Mouse (Mus musculus) ES-E14 (cell line): ENCODE measurements at regions not wholly inside any gene's neighbourhood (a gene's known extent, or its start where the extent isn't known, plus 50 kb on each side); places are given as distances from the start of the nearest gene placed in this dataset.

Experiments used
- DNase-seq: peaks from one replicate; pipeline ENCODE4 v3.0.0-alpha.2; 2013; ENCODE audit warnings: low read depth, low spot score
- H3K27ac ChIP-seq: 2 replicates; pipeline ENCODE4 v1.5.1; 2012; ENCODE audit warnings: low read depth, mild to moderate bottlenecking, low read length, moderate library complexity, mixed read lengths; ENCODE audit not compliant: poor library complexity, insufficient read depth, severe bottlenecking
- H3K36me3 ChIP-seq: 2 replicates; pipeline ENCODE4 v1.6.1; 2012; ENCODE audit warnings: mild to moderate bottlenecking, low read length, moderate library complexity, mixed read lengths; ENCODE audit not compliant: control insufficient read depth, poor library complexity, insufficient read depth, severe bottlenecking
- H3K4me1 ChIP-seq, 2 experiments: fragments of 150-350 bp in 1 of 2; sonication (generic) in 1 of 2; 2 replicates each; pipeline ENCODE4 v1.6.1; 2012; ENCODE audit warnings: low read length in 2 of 2, mild to moderate bottlenecking in 1 of 2, mixed read lengths in 1 of 2; ENCODE audit not compliant: control insufficient read depth in 2 of 2, insufficient read depth in 2 of 2, poor library complexity in 1 of 2
- H3K4me3 ChIP-seq, 2 experiments: fragments of 150-350 bp in 1 of 2; sonication (generic) in 1 of 2; 2 replicates each; pipeline ENCODE4 v1.5.1; 2012; ENCODE audit warnings: low read length in 2 of 2, low read depth in 1 of 2, mild to moderate bottlenecking in 1 of 2, mixed read lengths in 1 of 2; ENCODE audit not compliant: insufficient read depth in 1 of 2, poor library complexity in 1 of 2, severe bottlenecking in 1 of 2
- H3K9ac ChIP-seq: 2 replicates; pipeline ENCODE4 v1.6.1; 2012; ENCODE audit warnings: low read depth, mild to moderate bottlenecking, low read length, mixed read lengths; ENCODE audit not compliant: poor library complexity, insufficient read depth, severe bottlenecking
- H3K9me3 ChIP-seq: fragments of 150-350 bp; sonication (generic); 2 replicates; pipeline ENCODE4 v1.6.1; 2012; ENCODE audit warnings: low read depth, mild to moderate bottlenecking, low read length; ENCODE audit not compliant: control insufficient read depth, insufficient read depth
- CHD2 ChIP-seq: IDR thresholded peaks from 2 replicates; pipeline ENCODE4 v1.6.1; 2014; ENCODE audit warnings: mild to moderate bottlenecking, low read depth, low read length, inconsistent platforms
- HCFC1 ChIP-seq: IDR thresholded peaks from 2 replicates; pipeline ENCODE4 v1.6.1; 2012; ENCODE audit warnings: low read length, inconsistent platforms, borderline replicate concordance; ENCODE audit not compliant: insufficient read depth
- MAFK ChIP-seq: IDR thresholded peaks from 2 replicates; pipeline ENCODE4 v1.6.1; 2014; ENCODE audit warnings: mild to moderate bottlenecking, low read depth, low read length, inconsistent platforms; ENCODE audit not compliant: insufficient read depth
- ZC3H11A ChIP-seq: IDR thresholded peaks from 2 replicates; pipeline ENCODE4 v1.6.1; 2012; ENCODE audit warnings: low read depth, mild to moderate bottlenecking, inconsistent platforms, low read length, borderline replicate concordance
- ZNF384 ChIP-seq: IDR thresholded peaks from 2 replicates; pipeline ENCODE4 v1.6.1; 2012; ENCODE audit warnings: low read depth, low read length, inconsistent platforms
- in situ Hi-C, 2 experiments: fragments of 600-800 bp; cut with MboI; formaldehyde crosslinking; loops; one replicate each; pipeline ENCODE4 v1.15.1; 2025; ENCODE audit warnings: low sequenced_read_pairs in 2 of 2, inconsistent platforms in 1 of 2; ENCODE audit not compliant: unreplicated experiment in 2 of 2

GRCm38 (mm10) chr14:72873494-72873893 lies 163.7 kb upstream of the Fndc3a start:
- no peak for TF ChIP-seq CHD2
- no peak for TF ChIP-seq HCFC1
- TF ChIP-seq MAFK, result no peak
- TF ChIP-seq ZC3H11A, result no peak
- TF ChIP-seq ZNF384, result no peak
- Histone ChIP-seq H3K27ac (no peak overlapping the region), H3K9ac (no peak overlapping the region), H3K9me3 (no peaks in the 10 kb centered on the region), H3K4me3 (no peak overlapping the region), H3K36me3 (no peaks in the 10 kb centered on the region), H3K4me1 (peaks cover 0 to 3% of the 10 kb centered on the region in 2 experiments; a peak in 1 of 4 replicates)
- in situ Hi-C loops, result no loop called here
- DNase-seq, result no peak

- TF ChIP-seq MAFK, result no peak
- no peak for TF ChIP-seq HCFC1
- no peak for TF ChIP-seq ZC3H11A
- no peak for TF ChIP-seq CHD2
- TF ChIP-seq ZNF384, result no peak
- in situ Hi-C loops, result no loop called here
- no peak for DNase-seq
- Histone ChIP-seq H3K27ac (no peak overlapping the region), H3K9ac (no peak overlapping the region), H3K4me3 (no peak overlapping the region), H3K9me3 (no peaks in the 10 kb centered on the region), H3K36me3 (no peaks in the 10 kb centered on the region), H3K4me1 (peaks cover 0 to 3% of the 10 kb centered on the region in 2 experiments; a peak in 1 of 4 replicates)
These were observed 159.5 kb upstream of the Fndc3a start for GRCm38 (mm10) chr14:72869188-72869749.

- in situ Hi-C loops, result no loop called here
- Histone ChIP-seq H3K4me1 (peaks cover 0 to 3% of the 10 kb centered on the region in 2 experiments; a peak in 1 of 4 replicates), H3K36me3 (no peaks in the 10 kb centered on the region), H3K9me3 (no peaks in the 10 kb centered on the region), H3K27ac (no peak overlapping the region), H3K9ac (no peak overlapping the region), H3K4me3 (no peak overlapping the region)
- no peak for DNase-seq
- TF ChIP-seq MAFK (no peak), HCFC1 (no peak), ZNF384 (no peak), CHD2 (no peak), ZC3H11A (no peak)
These were observed 157.1 kb upstream of the Fndc3a start for GRCm38 (mm10) chr14:72866896-72867295.

- no peak overlapping the region for H3K27ac ChIP-seq
- no peaks in the 10 kb centered on the region for H3K9me3 ChIP-seq
- in situ Hi-C loops, result no loop called here
- DNase-seq, result no peak
- no peak for TF ChIP-seq ZNF384
- TF ChIP-seq MAFK, result no peak
- H3K4me3 ChIP-seq, result no peak overlapping the region
- peaks cover 0 to 3% of the 10 kb centered on the region in 2 experiments; a peak in 1 of 4 replicates for H3K4me1 ChIP-seq
- no peak overlapping the region for H3K9ac ChIP-seq
- no peaks in the 10 kb centered on the region for H3K36me3 ChIP-seq
These were observed 155.7 kb upstream of the Fndc3a start for GRCm38 (mm10) chr14:72865531-72865930.

GRCm38 (mm10) chr14:72864792-72865191 lies 155.0 kb upstream of the Fndc3a start:
- in situ Hi-C loops, result no loop called here
- Histone ChIP-seq H3K4me3 (no peak overlapping the region), H3K36me3 (no peaks in the 10 kb centered on the region), H3K27ac (no peak overlapping the region), H3K9ac (no peak overlapping the region), H3K9me3 (no peaks in the 10 kb centered on the region), H3K4me1 (peaks cover 0 to 3% of the 10 kb centered on the region in 2 experiments; a peak in 1 of 4 replicates)
- TF ChIP-seq ZNF384, result no peak
- no peak for TF ChIP-seq ZC3H11A
- no peak for TF ChIP-seq MAFK
- TF ChIP-seq CHD2, result no peak
- TF ChIP-seq HCFC1, result no peak
- no peak for DNase-seq
